Mouse (Mus musculus) midbrain, postnatal 0 days (tissue): ENCODE data around the gene Scnm1. TPM values are rescaled to one million over a fixed set of nuclear protein-coding genes. Genes with fewer than 3 reads are reported as not detected.

Experiments used
- ATAC-seq: fragments of 200-750 bp; cut with Nextera tagmentation; 2 replicates; pipeline ENCODE4 v1.8.0; 2017; ENCODE audit warnings: moderate number of reproducible peaks, mild to moderate bottlenecking, moderate TSS enrichment, moderate library complexity; ENCODE audit not compliant: low FRiP score
- DNase-seq: peaks from one replicate; pipeline ENCODE4 v3.0.0-alpha.2; 2015; ENCODE audit warnings: low spot score
- H3K27ac ChIP-seq: fragments of 300-500 bp; sonication (generic); 2 replicates; pipeline ENCODE4 v1.5.1; 2014; ENCODE audit warnings: low read depth, mild to moderate bottlenecking, low read length, mixed read lengths
- H3K27me3 ChIP-seq: fragments of 300-500 bp; sonication (generic); 2 replicates; pipeline ENCODE4 v1.6.1; 2014; ENCODE audit warnings: low read length, control low read depth, mixed read lengths; ENCODE audit not compliant: insufficient read depth
- H3K36me3 ChIP-seq: fragments of 300-500 bp; sonication (generic); 2 replicates; pipeline ENCODE4 v1.6.1; 2014; ENCODE audit warnings: low read length, control low read depth, mixed read lengths; ENCODE audit not compliant: insufficient read depth
- H3K4me1 ChIP-seq: fragments of 300-500 bp; sonication (generic); 2 replicates; pipeline ENCODE4 v1.6.1; 2014; ENCODE audit warnings: mild to moderate bottlenecking, control low read depth, antibody characterized with exemption, low read length, mixed read lengths; ENCODE audit not compliant: insufficient read depth
- H3K4me2 ChIP-seq: fragments of 300-500 bp; sonication (generic); 2 replicates; pipeline ENCODE4 v1.6.1; 2014; ENCODE audit warnings: low read depth, mild to moderate bottlenecking, low read length, mixed read lengths; ENCODE audit not compliant: poor library complexity, severe bottlenecking
- H3K4me3 ChIP-seq: fragments of 300-500 bp; sonication (generic); 2 replicates; pipeline ENCODE4 v1.5.1; 2014; ENCODE audit warnings: low read depth, mild to moderate bottlenecking, low read length, moderate library complexity
- H3K9ac ChIP-seq: fragments of 300-500 bp; sonication (generic); replicated peaks from 2 replicates; pipeline ENCODE4 v1.6.1; 2014; ENCODE audit warnings: mild to moderate bottlenecking, low read length, moderate library complexity, mixed read lengths; ENCODE audit not compliant: poor library complexity, severe bottlenecking
- H3K9me3 ChIP-seq: fragments of 300-500 bp; sonication (generic); 2 replicates; pipeline ENCODE4 v1.6.1; 2016; ENCODE audit warnings: low read length, control low read depth
- CTCF ChIP-seq: IDR thresholded peaks from 2 replicates; pipeline ENCODE4 v1.5.1; 2016; ENCODE audit warnings: antibody characterized with exemption, mild to moderate bottlenecking
- WGBS: fragments of 180-500 bp; shearing (Covaris S2); extraction: QIAGEN DNeasy Blood & Tissue Kit; methylation state at CpG from one replicate; pipeline ENCODE4 v1.1.7; 2014; 5-methylcytosine and 5-hydroxymethylcytosine counted together
- polyA plus RNA-seq: library from polyadenylated mRNA; unstranded; fragments of >200 nt; fragmentation: Nextera tagmentation; extraction: Ambion mirVana; gene quantifications from 2 replicates; pipeline ENCODE4 v1.2.1, GENCODE M21; 2015
- total RNA-seq: library from RNA; depleted of rRNA; stranded (reverse); fragments of >200 nt; gene quantifications from 2 replicates; pipeline ENCODE4 v1.2.3, GENCODE M21; 2014

Scnm1 gene
- total and polyA plus RNA-seq, 2 experiments from 2014 or later: 47.6 to 69.6 TPM

GRCm38 (mm10) chr3:95159987-95160963 is 26.5 kb upstream of the Scnm1 start, which contains the start of gene Sema6c:
TSS of gene Sema6c (plus strand) at chr3:95160457.
- Histone ChIP-seq H3K4me3 (peak within 1 kb of the TSS; percentile 85), H3K4me1 (peaks cover 30% of the 10 kb centered on the region), H3K9ac (peak within 1 kb of the TSS; percentile 80), H3K27ac (peak within 1 kb of the TSS; percentile 79), H3K4me2 (peak within 1 kb of the TSS; percentile 76), H3K36me3 (peaks cover 2% of the 10 kb centered on the region), H3K27me3 (no peaks in the 10 kb centered on the region), H3K9me3 (no peaks in the 10 kb centered on the region)
- TF ChIP-seq CTCF: no peak; the same call in 1 of the 2 replicates
- DNase-seq: peak; percentile 96
- under 1% methylated on average over 65 of the region's 66 CpGs for WGBS
- ATAC-seq: peak; percentile 94

DNA sequence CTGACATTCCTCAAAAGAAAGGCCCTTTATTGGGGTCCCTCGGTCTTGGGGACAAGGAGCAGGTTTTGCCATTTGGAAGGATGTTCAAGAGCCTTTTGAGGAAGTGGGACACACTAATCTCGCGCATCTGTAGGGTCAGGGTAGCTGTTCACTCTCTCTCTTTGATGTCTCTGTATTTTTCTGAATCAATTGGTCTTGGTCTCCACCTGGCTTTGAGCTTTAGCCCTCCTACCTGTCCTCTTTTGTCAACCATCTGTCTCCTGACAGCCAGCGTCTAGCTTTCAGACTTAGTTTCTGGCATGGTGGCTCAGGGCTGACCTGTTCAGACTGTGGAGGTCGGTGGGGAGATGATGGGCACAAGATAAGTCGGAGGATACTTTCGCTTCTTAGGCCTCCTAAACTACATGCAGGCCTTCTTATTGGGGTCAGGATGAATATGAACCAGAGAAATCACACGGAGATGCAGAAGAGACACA is 25.7 kb upstream of the Scnm1 start:
- Histone ChIP-seq H3K9ac (peak overlapping the region; percentile 48), H3K4me3 (peak overlapping the region; percentile 85), H3K9me3 (no peaks in the 10 kb centered on the region), H3K36me3 (peaks cover 2% of the 10 kb centered on the region; the same call in 1 of the 2 replicates), H3K4me2 (peak overlapping the region; percentile 76), H3K27me3 (no peaks in the 10 kb centered on the region), H3K27ac (peak overlapping the region; percentile 51; the same call in 1 of the 2 replicates), H3K4me1 (peaks cover 30% of the 10 kb centered on the region)
- ATAC-seq (no peak), DNase-seq (no peak)
- WGBS: 14% methylated on average over 8 of the region's 8 CpGs
- TF ChIP-seq CTCF: no peak

- TF ChIP-seq CTCF: peak; percentile 62
- no peak overlapping the region for H3K9ac ChIP-seq
- no peaks in the 10 kb centered on the region for H3K4me1 ChIP-seq
- H3K4me3 ChIP-seq: no peak overlapping the region
- H3K27ac ChIP-seq: no peak overlapping the region
- DNase-seq: no peak
- no peaks in the 10 kb centered on the region for H3K9me3 ChIP-seq
- H3K27me3 ChIP-seq: no peaks in the 10 kb centered on the region
- H3K36me3 ChIP-seq: no peaks in the 10 kb centered on the region
- WGBS: 55% methylated on average over 4 of the region's 4 CpGs
- no peak for ATAC-seq
- no peak overlapping the region for H3K4me2 ChIP-seq
Measured at GRCm38 (mm10) chr3:95153874-95154273, 20.1 kb upstream of the Scnm1 start.

GRCm38 (mm10) chr3:95147924-95148323 is 14.1 kb upstream of the Scnm1 start:
- Histone ChIP-seq H3K9ac (no peak overlapping the region), H3K4me3 (no peak overlapping the region), H3K4me2 (no peak overlapping the region), H3K36me3 (no peaks in the 10 kb centered on the region), H3K27ac (no peak overlapping the region), H3K27me3 (no peaks in the 10 kb centered on the region), H3K9me3 (no peaks in the 10 kb centered on the region), H3K4me1 (no peaks in the 10 kb centered on the region)
- WGBS: 43% methylated on average over 3 of the region's 3 CpGs
- ATAC-seq (no peak), DNase-seq (no peak)
- TF ChIP-seq CTCF: no peak

GRCm38 (mm10) chr3:95142617-95143011 is 8.8 kb upstream of the Scnm1 start:
- Histone ChIP-seq H3K36me3 (peaks cover 14% of the 10 kb centered on the region), H3K27ac (no peak overlapping the region), H3K4me1 (no peaks in the 10 kb centered on the region), H3K4me2 (no peak overlapping the region), H3K9me3 (no peaks in the 10 kb centered on the region), H3K27me3 (no peaks in the 10 kb centered on the region), H3K4me3 (no peak overlapping the region), H3K9ac (no peak overlapping the region)
- peak; percentile 92 for TF ChIP-seq CTCF
- DNase-seq (peak; percentile 71), ATAC-seq (peak; percentile 58; the same call in 1 of the 2 replicates)
- WGBS: 14% methylated on average over 5 of the region's 5 CpGs
